Mouse (Mus musculus) erythroblast, embryonic 14.5 days (primary cell): Measurements from ENCODE around the gene Fabp6. TPM values are rescaled to one million over a fixed set of nuclear protein-coding genes. Genes with fewer than 3 reads are reported as not detected.

Source experiments
- H3K27me3 ChIP-seq: 2 replicates; pipeline ENCODE4 v1.6.1; 2012; ENCODE audit warnings: inconsistent platforms; ENCODE audit not compliant: control insufficient read depth
- H3K36me3 ChIP-seq: 2 replicates; pipeline ENCODE4 v1.6.1; 2012; ENCODE audit warnings: mild to moderate bottlenecking, inconsistent platforms; ENCODE audit not compliant: control insufficient read depth
- H3K4me1 ChIP-seq: 2 replicates; pipeline ENCODE4 v1.6.1; 2012; ENCODE audit warnings: inconsistent platforms; ENCODE audit not compliant: control insufficient read depth
- H3K4me3 ChIP-seq: replicated peaks from 2 replicates; pipeline ENCODE3; 2012; ENCODE audit warnings: moderate library complexity, mild to moderate bottlenecking, inconsistent platforms
- H3K9me3 ChIP-seq: 2 replicates; pipeline ENCODE4 v1.6.1; 2012; ENCODE audit warnings: low read length, inconsistent platforms, mixed read lengths; ENCODE audit not compliant: control insufficient read depth
- GATA1 ChIP-seq: IDR thresholded peaks from 2 replicates; pipeline ENCODE4 v1.6.1; 2012; ENCODE audit warnings: low read length, inconsistent platforms, mixed read lengths
- TAL1 ChIP-seq: IDR thresholded peaks from 3 replicates; pipeline ENCODE4 v1.6.1; 2012; ENCODE audit warnings: low read length, inconsistent platforms, mixed read lengths
- polyA plus RNA-seq: library from polyadenylated mRNA; stranded (reverse); fragments of >175 nt; gene quantifications from 2 replicates; pipeline ENCODE4 v1.2.3, GENCODE M21; 2012

Fabp6 gene
- polyA plus RNA-seq, 1 experiment, result not detected

DNA sequence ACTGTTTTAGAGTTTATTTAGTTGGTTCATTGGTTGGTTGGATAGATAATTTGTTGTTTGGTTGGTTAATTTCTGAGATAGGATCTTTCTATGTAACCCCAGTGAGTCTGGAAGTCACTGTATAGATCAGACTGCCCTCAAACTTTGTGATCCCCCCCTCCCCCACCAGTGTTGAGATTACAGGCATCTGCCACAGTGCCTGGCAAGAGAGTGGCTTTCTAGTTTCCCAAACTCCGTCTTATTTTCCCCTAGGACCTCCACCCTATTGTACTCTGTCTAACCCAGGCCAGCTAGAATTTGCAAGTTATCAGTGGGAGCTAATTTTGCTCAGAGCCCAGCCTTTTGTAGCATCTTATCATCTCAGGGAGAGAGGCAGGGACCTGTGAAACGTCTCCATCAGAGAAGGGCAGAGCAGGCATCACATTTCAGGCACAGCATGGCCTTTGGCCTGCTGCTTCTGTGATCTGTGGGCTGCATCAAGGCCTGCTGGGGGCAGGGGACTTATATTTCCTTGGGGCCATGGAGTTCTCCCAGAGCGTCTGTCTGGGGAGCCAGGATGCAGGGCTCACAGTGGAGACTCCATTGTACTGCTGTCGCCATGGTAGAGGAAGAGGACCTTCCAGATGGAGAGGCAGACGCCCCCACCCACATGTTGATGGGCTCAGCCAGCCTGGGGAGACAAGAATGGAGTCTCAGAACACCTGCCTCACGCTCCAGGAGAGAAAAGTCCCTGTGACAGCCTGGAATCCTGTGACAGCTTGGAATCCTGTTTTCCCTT lies 41.6 kb downstream of the Fabp6 start:
- Histone ChIP-seq H3K9me3 (no peaks in the 10 kb centered on the region), H3K36me3 (no peaks in the 10 kb centered on the region), H3K27me3 (no peaks in the 10 kb centered on the region), H3K4me3 (no peak overlapping the region), H3K4me1 (no peaks in the 10 kb centered on the region)
- TF ChIP-seq TAL1, result no peak

DNA sequence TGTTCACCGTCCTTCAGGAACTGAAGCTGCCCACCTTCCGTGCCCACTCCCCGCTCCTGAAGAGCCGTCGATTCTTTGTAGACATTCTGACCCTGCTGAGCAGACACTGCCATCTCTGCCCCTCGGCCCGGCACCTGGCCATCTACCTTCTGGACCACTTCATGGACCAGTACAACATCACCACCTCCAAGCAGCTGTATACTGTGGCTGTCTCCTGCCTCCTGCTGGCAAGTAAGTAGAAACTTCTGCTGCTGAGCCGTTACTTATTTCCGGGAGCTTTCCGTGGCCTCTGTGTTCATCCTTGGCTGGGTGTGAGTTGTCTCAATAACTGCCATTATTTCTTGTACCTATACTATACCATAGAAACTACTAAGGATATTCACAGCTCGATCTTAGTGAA lies 44.8 kb downstream of the Fabp6 start:
- Histone ChIP-seq H3K4me3 (no peak overlapping the region), H3K36me3 (no peaks in the 10 kb centered on the region), H3K9me3 (no peaks in the 10 kb centered on the region), H3K27me3 (no peaks in the 10 kb centered on the region), H3K4me1 (no peaks in the 10 kb centered on the region)
- TF ChIP-seq GATA1 (no peak), TAL1 (no peak)

DNA sequence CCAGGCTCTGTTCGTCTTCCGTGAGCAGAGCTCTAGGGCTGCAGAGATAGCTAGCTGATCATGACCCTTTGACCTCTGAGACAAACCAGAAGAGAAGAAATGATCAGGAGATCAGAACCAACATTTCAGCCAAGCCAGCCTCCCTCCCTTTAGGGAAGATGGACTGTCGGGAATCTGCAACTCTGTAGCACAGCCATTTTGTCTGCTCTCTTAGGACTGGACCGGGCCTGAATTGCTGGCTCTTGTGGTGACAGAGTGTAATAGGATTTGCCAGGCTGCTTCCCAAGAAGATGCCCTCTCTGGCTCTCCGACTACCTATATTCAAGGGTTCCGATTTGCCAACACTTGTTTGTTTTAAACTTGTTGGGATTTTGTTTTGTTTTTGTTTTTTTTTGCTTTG lies 48.7 kb downstream of the Fabp6 start:
- TF ChIP-seq GATA1 (no peak), TAL1 (no peak)
- Histone ChIP-seq H3K4me1 (no peaks in the 10 kb centered on the region), H3K9me3 (no peaks in the 10 kb centered on the region), H3K4me3 (no peak overlapping the region), H3K27me3 (no peaks in the 10 kb centered on the region), H3K36me3 (no peaks in the 10 kb centered on the region)

DNA sequence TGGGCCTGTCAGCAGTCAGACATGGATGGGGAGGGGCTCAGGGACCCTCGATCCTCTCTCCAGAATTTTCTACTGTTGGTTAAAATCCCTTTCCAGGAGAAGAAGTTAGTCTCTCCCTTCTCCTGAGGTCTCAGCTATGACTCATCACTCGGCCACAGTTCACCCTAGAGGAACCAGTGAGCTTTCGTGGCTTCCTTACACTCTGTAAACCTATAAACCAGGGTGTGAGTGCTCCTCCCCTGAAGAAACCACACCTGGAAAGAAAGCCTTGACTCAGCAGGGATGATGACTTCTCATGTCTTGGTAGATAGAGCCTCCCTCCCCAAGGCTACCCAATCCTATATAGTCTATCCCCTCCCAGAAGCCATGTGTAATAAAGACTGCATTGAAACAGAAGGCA lies 49.6 kb downstream of the Fabp6 start:
- TF ChIP-seq GATA1, result no peak
- TF ChIP-seq TAL1, result no peak

DNA sequence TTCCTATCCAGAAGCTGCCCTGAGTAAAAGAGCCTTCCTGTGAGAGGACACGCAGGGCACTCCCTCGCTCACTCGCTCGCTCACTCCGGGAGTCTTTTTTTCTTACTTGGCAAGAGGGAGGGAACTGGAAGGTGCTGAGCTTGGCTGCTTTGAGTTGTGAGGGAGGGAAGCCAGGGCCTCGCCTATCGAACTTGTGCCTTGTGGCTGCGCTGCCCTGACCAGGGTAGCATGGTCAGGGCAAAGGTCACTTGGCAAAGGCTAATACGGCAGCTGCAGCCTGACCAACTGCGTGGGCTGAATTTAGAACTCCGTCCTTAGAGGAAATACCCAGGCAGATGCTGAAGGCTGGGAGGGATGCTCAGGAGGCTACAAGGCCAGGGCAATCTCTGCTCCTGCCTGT lies 51.6 kb downstream of the Fabp6 start:
- H3K9me3 ChIP-seq, result no peaks in the 10 kb centered on the region

More for the DNA sequence above, 49.6 kb downstream of the Fabp6 start:
- H3K36me3 ChIP-seq, result no peaks in the 10 kb centered on the region
- H3K9me3 ChIP-seq, result no peaks in the 10 kb centered on the region
- H3K4me1 ChIP-seq, result no peaks in the 10 kb centered on the region
- no peaks in the 10 kb centered on the region for H3K27me3 ChIP-seq
- no peak overlapping the region for H3K4me3 ChIP-seq

DNA sequence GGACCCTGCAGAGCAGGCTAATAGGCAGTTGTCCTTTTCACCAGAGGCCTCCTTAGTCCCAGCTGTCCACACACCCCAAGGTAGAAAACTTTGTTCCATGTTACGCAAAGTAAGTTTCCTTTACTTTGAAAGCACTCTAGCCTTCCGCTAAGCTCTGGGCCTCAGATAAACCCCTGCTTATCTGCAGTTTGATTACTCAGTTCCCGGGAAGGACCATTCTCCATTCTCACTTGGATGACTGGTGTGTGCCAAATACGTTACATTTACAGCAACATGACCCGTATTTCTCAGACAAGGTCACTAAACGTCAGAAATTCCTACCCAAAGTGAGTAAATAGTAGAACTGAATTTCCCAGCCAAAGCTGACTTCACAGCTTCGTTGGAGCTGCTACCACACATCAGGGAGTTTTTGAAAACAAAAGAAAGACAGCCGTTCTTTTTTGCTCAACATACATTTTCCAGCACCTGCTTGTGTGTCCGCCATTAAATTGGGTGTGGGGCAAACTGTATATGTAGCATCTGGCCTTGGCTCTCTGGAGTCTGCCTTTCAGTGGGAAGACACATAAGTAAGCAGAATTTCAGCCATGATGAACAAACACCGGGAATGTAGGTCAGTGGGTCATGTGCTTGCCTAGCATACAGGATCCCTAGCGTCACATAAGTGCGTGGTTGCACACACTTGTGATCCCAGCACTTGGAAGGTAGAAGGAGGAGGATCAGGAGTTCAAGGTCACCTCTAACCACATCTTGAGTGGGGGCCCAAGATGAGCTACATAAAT lies 52.5 kb downstream of the Fabp6 start:
- Histone ChIP-seq H3K36me3 (no peaks in the 10 kb centered on the region), H3K4me3 (no peak overlapping the region), H3K27me3 (0 out of 2 replicates have a peak, but pooled peaks cover 2% of the 10 kb centered on the region), H3K4me1 (no peaks in the 10 kb centered on the region), H3K9me3 (no peaks in the 10 kb centered on the region)
- no peak for TF ChIP-seq TAL1
- TF ChIP-seq GATA1, result no peak

More for the DNA sequence above, 51.6 kb downstream of the Fabp6 start:
- Histone ChIP-seq H3K4me3 (no peak overlapping the region), H3K27me3 (no peaks in the 10 kb centered on the region), H3K4me1 (no peaks in the 10 kb centered on the region), H3K36me3 (no peaks in the 10 kb centered on the region)
- no peak for TF ChIP-seq GATA1
- TF ChIP-seq TAL1, result no peak

DNA sequence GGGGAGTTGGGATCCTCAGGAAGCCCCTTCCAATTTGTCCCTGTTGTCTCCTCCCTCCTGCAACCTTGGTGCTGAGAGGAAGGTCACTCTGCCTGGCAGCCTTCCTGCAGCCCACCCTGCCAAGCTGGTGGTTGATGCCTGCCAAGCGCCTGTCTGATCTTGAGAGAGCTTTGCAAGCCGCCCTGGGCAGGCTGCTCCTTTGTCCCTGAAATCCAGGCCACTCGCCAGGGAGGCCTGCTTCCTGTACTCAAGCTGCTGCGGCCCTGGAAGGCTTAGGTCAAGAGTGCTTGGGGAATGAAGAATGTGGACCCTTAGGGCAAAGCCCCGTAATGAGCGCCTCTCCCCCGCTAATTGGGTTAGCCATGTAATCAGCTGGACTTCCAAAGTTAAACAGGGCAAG lies 53.2 kb downstream of the Fabp6 start:
- no peaks in the 10 kb centered on the region for H3K9me3 ChIP-seq
- H3K27me3 ChIP-seq, result 0 out of 2 replicates have a peak, but pooled peaks cover 2% of the 10 kb centered on the region
- H3K36me3 ChIP-seq, result no peaks in the 10 kb centered on the region
- no peaks in the 10 kb centered on the region for H3K4me1 ChIP-seq
- TF ChIP-seq TAL1, result no peak
- no peak for TF ChIP-seq GATA1
- no peak overlapping the region for H3K4me3 ChIP-seq

DNA sequence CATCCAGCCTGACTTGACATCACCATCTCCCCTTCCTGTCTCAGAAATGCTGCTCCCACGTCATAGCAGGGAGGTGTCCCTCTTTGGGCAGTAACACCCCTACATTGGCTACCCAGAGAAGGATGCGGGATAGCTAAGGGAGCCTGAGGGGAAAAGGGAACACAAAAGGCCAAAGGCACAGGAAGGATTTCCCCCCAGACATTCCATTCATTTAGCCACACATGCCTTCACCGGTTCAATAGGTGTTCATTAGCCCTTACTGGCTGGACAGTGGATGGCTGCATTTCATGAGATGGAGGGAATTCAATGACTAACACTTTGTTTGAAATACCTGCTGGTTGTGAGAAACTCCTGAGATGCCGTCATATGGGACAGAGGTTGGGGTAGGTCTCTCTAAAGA lies 54.7 kb downstream of the Fabp6 start:
- no peak for TF ChIP-seq GATA1
- no peak for TF ChIP-seq TAL1
- Histone ChIP-seq H3K4me3 (no peak overlapping the region), H3K36me3 (no peaks in the 10 kb centered on the region), H3K9me3 (no peaks in the 10 kb centered on the region), H3K4me1 (no peaks in the 10 kb centered on the region), H3K27me3 (0 out of 2 replicates have a peak, but pooled peaks cover 2% of the 10 kb centered on the region)

Other genes with a start within 250 kb of the Fabp6 start
- 7.7 and 11.4 TPM in 2 replicates for gene Pttg1, start 175.3 kb downstream of the Fabp6 start, polyA plus RNA-seq
- gene Slu7, start 167.8 kb downstream of the Fabp6 start, polyA plus RNA-seq, result 0.93 and 0.96 TPM in 2 replicates
- not detected in 2 replicates for gene C1qtnf2, start 127.3 kb downstream of the Fabp6 start, polyA plus RNA-seq
- not detected in 2 replicates for gene Ccnjl, start 72.8 kb downstream of the Fabp6 start, polyA plus RNA-seq
- gene 4933415A04Rik, start 14.5 kb downstream of the Fabp6 start, polyA plus RNA-seq, result not detected in 2 replicates
- gene Pwwp2a, start 80.5 kb upstream of the Fabp6 start, polyA plus RNA-seq, result 0.51 and 0.72 TPM in 2 replicates
- 1.1 and 1.4 TPM in 2 replicates for gene Ttc1, start 146.5 kb upstream of the Fabp6 start, polyA plus RNA-seq